Mouse (Mus musculus) midbrain, embryonic 16.5 days (tissue): ENCODE measurements around the gene Copz1. TPM values are rescaled to one million over a fixed set of nuclear protein-coding genes. Genes with fewer than 3 reads are reported as not detected.
"Not testable (repeated sequence)": the region's sequence is repeated elsewhere in the genome, so short reads cannot be mapped to it uniquely, and the experiment has no call there.

Experiments used
- ATAC-seq: fragments of 200-750 bp; cut with Nextera tagmentation; 2 replicates; pipeline ENCODE4 v1.8.0; 2017; ENCODE audit warnings: moderate TSS enrichment
- H3K27ac ChIP-seq: fragments of 300-500 bp; sonication (generic); 2 replicates; pipeline ENCODE4 v1.5.1; 2014; ENCODE audit warnings: mild to moderate bottlenecking, low read length, mixed read lengths
- H3K27me3 ChIP-seq: fragments of 300-500 bp; sonication (generic); 2 replicates; pipeline ENCODE4 v1.6.1; 2014; ENCODE audit warnings: low read depth, low read length, mixed read lengths; ENCODE audit not compliant: control insufficient read depth, insufficient read depth
- H3K36me3 ChIP-seq: fragments of 300-500 bp; sonication (generic); 2 replicates; pipeline ENCODE4 v1.6.1; 2014; ENCODE audit warnings: mild to moderate bottlenecking, low read length, moderate library complexity, mixed read lengths; ENCODE audit not compliant: control insufficient read depth, insufficient read depth
- H3K4me1 ChIP-seq: fragments of 300-500 bp; sonication (generic); 2 replicates; pipeline ENCODE4 v1.6.1; 2014; ENCODE audit warnings: mild to moderate bottlenecking, low read length, mixed read lengths; ENCODE audit not compliant: control insufficient read depth, insufficient read depth
- H3K4me2 ChIP-seq: fragments of 300-500 bp; sonication (generic); 2 replicates; pipeline ENCODE4 v1.6.1; 2014; ENCODE audit warnings: mild to moderate bottlenecking, low read length, mixed read lengths
- H3K4me3 ChIP-seq: fragments of 300-500 bp; sonication (generic); 2 replicates; pipeline ENCODE4 v1.5.1; 2014; ENCODE audit warnings: low read depth, mild to moderate bottlenecking, low read length, moderate library complexity, mixed read lengths
- H3K9ac ChIP-seq: fragments of 300-500 bp; sonication (generic); 2 replicates; pipeline ENCODE4 v1.6.1; 2014; ENCODE audit warnings: low read depth, low read length, mixed read lengths
- H3K9me3 ChIP-seq: fragments of 300-500 bp; sonication (generic); replicated peaks from 2 replicates; pipeline ENCODE4 v1.6.1; 2014; ENCODE audit warnings: mild to moderate bottlenecking, low read length, mixed read lengths; ENCODE audit not compliant: control insufficient read depth, poor library complexity, severe bottlenecking
- WGBS: fragments of 180-500 bp; shearing (Covaris S2); extraction: QIAGEN DNeasy Blood & Tissue Kit; methylation state at CpG from one replicate; pipeline ENCODE4 v1.1.7; 2014; 5-methylcytosine and 5-hydroxymethylcytosine counted together
- polyA plus RNA-seq: library from polyadenylated mRNA; unstranded; fragments of >200 nt; fragmentation: Nextera tagmentation; extraction: Ambion mirVana; gene quantifications from 2 replicates; pipeline ENCODE4 v1.2.1, GENCODE M21; 2015

Copz1 gene
- polyA plus RNA-seq, 1 experiment from 2014 or later: 200 TPM

DNA sequence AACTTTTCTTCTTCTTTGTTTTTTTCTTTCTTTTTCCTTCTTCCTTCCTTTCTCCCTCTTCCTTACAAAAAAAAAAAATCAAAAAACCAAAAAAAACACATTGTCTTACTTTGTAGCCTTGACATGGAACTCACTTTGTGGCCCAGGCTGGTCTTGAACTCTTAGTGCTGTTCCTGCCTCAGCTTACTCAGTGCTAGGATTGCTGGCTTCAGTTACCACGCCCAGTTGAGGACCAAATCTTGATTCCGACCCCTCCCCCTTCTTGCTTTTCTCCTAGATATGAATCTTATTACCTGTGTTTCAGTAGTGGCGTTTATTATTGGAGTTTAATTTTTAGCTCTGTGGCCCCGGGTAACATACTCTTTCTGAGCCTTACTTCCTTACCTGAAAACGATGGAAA, 13.4 kb upstream of the Copz1 start:
- no peaks in the 10 kb centered on the region for H3K36me3 ChIP-seq
- no peaks in the 10 kb centered on the region for H3K9me3 ChIP-seq
- H3K4me1 ChIP-seq: peaks cover 5% of the 10 kb centered on the region; the same call in 1 of the 2 replicates
- 90% methylated on average over 5 of the region's 5 CpGs for WGBS
- H3K27me3 ChIP-seq: peaks cover 4% of the 10 kb centered on the region; the same call in 1 of the 2 replicates
- H3K27ac ChIP-seq: no peak overlapping the region
- H3K9ac ChIP-seq: no peak overlapping the region
- no peak overlapping the region for H3K4me2 ChIP-seq
- ATAC-seq: no peak
- H3K4me3 ChIP-seq: no peak overlapping the region

DNA sequence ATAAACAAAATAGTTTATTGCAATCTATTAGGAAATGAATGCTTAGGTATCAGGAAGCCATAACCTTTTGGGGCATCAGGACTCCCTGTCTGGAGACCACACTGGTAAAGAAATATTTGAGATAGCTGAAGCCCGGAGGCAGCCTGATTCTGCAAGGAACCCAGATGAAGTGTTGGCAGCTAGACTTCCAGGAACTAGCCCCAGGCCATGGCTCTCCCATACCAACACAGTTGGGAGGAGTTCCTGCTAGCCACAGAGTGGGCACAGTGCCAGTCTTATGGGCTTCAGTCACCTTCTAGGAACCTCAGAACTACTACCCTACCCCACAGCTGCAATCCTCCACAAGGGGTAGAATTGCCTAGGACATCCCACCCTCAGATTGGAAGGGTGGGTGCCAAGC, 12.5 kb upstream of the Copz1 start:
- Histone ChIP-seq H3K4me2 (no peak overlapping the region), H3K9me3 (no peaks in the 10 kb centered on the region), H3K27ac (no peak overlapping the region), H3K4me1 (peaks cover 2% of the 10 kb centered on the region; the same call in 1 of the 2 replicates), H3K9ac (no peak overlapping the region), H3K27me3 (peaks cover 4% of the 10 kb centered on the region; the same call in 1 of the 2 replicates), H3K4me3 (no peak overlapping the region), H3K36me3 (no peaks in the 10 kb centered on the region)
- 72% methylated on average over 1 of the region's 1 CpGs for WGBS
- ATAC-seq: no peak

DNA sequence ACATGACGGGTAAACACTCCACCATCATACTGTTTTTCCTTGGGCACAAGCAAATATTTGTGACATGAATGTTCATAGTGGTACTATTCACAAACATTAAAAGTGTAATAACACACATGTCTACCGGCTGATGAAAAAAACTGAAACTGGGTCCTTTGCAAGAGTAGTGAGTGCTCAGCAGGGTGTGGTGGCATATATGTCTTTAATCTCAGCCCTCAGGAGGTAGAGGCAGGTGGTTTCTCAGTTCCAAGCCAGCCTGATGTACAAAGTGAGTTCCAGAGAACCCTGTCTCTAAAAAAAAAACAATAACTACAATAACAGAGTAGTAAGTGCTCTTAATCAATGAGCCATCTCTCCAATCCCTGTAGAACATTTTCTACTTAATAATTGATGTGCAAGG, 7.7 kb upstream of the Copz1 start:
- Histone ChIP-seq H3K4me2 (no peak overlapping the region), H3K9ac (no peak overlapping the region), H3K4me3 (no peak overlapping the region), H3K27ac (no peak overlapping the region), H3K36me3 (no peaks in the 10 kb centered on the region), H3K4me1 (no peaks in the 10 kb centered on the region), H3K9me3 (no peaks in the 10 kb centered on the region), H3K27me3 (no peaks in the 10 kb centered on the region)
- WGBS: 94% methylated on average over 2 of the region's 2 CpGs
- ATAC-seq: no peak

GRCm38 (mm10) chr15:103268903-103269302, 3.6 kb upstream of the Copz1 start:
- Histone ChIP-seq H3K4me1 (peaks cover 6% of the 10 kb centered on the region), H3K9ac (no peak overlapping the region), H3K4me3 (no peak overlapping the region), H3K27me3 (no peaks in the 10 kb centered on the region), H3K36me3 (no peaks in the 10 kb centered on the region), H3K27ac (no peak overlapping the region), H3K4me2 (no peak overlapping the region), H3K9me3 (no peaks in the 10 kb centered on the region)
- WGBS: 83% methylated on average over 4 of the region's 4 CpGs
- ATAC-seq: no peak

GRCm38 (mm10) chr15:103275943-103276342, 3.4 kb downstream of the Copz1 start:
- WGBS: 98% methylated on average over 2 of the region's 3 CpGs
- not testable (repeated sequence) for H3K27ac ChIP-seq, ATAC-seq, H3K27me3 ChIP-seq, H3K4me3 ChIP-seq, H3K9me3 ChIP-seq, H3K9ac ChIP-seq, H3K4me2 ChIP-seq, H3K36me3 ChIP-seq
- peaks cover 15% of the 10 kb centered on the region for H3K4me1 ChIP-seq

DNA sequence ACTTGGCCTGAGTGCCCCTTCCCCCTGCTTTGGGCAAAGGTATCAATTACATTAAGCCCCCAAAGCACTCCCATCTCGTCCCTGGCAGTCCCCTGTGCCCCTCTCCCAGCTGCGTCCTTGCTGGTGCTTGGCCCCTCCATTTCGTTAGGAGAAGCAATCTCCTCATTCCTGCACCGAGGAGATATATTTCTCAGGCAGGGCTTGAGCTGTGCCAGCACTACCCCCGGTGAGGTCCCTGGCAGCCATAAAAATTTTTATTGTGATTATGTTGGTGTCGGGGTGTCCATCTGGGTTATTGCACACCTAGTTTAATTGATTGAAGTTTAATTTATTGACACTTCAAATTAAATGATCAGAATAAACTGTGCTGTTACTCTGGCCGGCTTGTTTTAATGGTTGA, 5.4 kb downstream of the Copz1 start:
- H3K9ac ChIP-seq: no peak overlapping the region
- H3K4me3 ChIP-seq: no peak overlapping the region
- 79% methylated on average over 7 of the region's 7 CpGs for WGBS
- H3K4me1 ChIP-seq: peaks cover 15% of the 10 kb centered on the region
- ATAC-seq: no peak
- H3K4me2 ChIP-seq: no peak overlapping the region
- H3K36me3 ChIP-seq: no peaks in the 10 kb centered on the region
- no peak overlapping the region for H3K27ac ChIP-seq
- no peaks in the 10 kb centered on the region for H3K9me3 ChIP-seq
- H3K27me3 ChIP-seq: no peaks in the 10 kb centered on the region

DNA sequence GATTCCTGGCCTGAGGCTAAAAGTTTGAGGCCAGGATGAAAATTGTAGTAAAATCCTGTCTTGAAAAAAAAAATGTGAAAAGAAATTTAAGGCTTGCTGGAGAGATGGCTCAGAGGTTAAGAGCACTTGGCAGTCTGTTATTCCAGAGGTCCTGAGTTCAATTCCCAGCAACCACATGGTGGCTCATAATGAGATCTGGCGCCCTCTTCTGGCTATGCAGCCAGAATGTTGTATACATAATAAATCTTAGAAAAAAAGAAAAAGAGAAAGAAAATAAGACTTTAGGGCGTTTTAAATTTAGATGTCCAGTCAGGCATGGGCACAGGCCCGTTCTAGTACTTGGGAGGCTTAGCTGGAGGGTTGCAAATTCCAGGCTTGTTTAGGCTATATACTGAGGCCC, 7.2 kb downstream of the Copz1 start:
- no peak overlapping the region for H3K4me3 ChIP-seq
- ATAC-seq: no peak
- WGBS: 65% methylated on average over 3 of the region's 3 CpGs
- H3K27ac ChIP-seq: no peak overlapping the region
- no peak overlapping the region for H3K4me2 ChIP-seq
- H3K9me3 ChIP-seq: no peaks in the 10 kb centered on the region
- no peak overlapping the region for H3K9ac ChIP-seq
- H3K27me3 ChIP-seq: no peaks in the 10 kb centered on the region
- H3K36me3 ChIP-seq: no peaks in the 10 kb centered on the region
- peaks cover under 1% of the 10 kb centered on the region; the same call in 1 of the 2 replicates for H3K4me1 ChIP-seq

DNA sequence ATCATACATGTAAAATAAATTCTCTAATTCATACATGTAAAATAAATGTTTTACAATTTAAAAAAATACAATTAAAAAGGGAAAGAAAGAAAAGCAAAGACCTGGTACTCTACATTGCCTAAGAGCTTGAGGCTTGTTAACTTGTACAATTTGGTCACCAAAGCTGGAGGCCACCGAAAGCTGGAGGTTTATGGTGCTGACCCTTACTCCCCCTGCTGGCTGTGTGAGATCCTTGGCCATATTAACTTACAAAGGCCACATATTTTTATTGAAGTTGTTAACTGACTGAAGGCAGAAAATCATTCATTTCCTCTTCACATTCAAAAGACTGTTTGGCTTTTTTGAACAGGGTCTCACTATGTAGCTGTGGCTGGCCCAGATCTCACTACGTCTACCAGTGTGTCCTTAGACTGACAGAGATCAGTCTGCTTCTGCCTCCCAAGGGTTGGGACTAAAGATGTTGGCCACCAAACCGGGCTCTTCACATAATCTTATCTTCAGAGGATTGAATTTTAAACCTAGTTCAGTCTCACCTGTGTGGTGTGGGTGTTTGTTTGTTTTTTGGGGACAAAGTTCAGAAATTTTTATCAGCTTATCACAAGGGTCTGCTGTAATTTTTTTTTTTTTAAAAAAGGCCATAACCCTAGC, 8.4 kb downstream of the Copz1 start:
- ATAC-seq: no peak
- WGBS: 73% methylated on average over 3 of the region's 3 CpGs
- Histone ChIP-seq H3K9me3 (no peaks in the 10 kb centered on the region), H3K9ac (no peak overlapping the region), H3K27me3 (no peaks in the 10 kb centered on the region), H3K27ac (no peak overlapping the region), H3K4me3 (no peak overlapping the region), H3K36me3 (no peaks in the 10 kb centered on the region), H3K4me2 (no peak overlapping the region), H3K4me1 (no peaks in the 10 kb centered on the region)

- Histone ChIP-seq H3K36me3 (no peaks in the 10 kb centered on the region), H3K27me3 (no peaks in the 10 kb centered on the region), H3K4me3 (no peak overlapping the region), H3K27ac (no peak overlapping the region), H3K4me2 (no peak overlapping the region), H3K9me3 (no peaks in the 10 kb centered on the region), H3K4me1 (no peaks in the 10 kb centered on the region), H3K9ac (no peak overlapping the region)
- no peak for ATAC-seq
- WGBS: 89% methylated on average over 3 of the region's 3 CpGs
Observed at GRCm38 (mm10) chr15:103281465-103282205, 9.1 kb downstream of the Copz1 start.
